Mouse (Mus musculus): ENCODE measurements around the gene Camta2.

Gene Camta2

DNA sequence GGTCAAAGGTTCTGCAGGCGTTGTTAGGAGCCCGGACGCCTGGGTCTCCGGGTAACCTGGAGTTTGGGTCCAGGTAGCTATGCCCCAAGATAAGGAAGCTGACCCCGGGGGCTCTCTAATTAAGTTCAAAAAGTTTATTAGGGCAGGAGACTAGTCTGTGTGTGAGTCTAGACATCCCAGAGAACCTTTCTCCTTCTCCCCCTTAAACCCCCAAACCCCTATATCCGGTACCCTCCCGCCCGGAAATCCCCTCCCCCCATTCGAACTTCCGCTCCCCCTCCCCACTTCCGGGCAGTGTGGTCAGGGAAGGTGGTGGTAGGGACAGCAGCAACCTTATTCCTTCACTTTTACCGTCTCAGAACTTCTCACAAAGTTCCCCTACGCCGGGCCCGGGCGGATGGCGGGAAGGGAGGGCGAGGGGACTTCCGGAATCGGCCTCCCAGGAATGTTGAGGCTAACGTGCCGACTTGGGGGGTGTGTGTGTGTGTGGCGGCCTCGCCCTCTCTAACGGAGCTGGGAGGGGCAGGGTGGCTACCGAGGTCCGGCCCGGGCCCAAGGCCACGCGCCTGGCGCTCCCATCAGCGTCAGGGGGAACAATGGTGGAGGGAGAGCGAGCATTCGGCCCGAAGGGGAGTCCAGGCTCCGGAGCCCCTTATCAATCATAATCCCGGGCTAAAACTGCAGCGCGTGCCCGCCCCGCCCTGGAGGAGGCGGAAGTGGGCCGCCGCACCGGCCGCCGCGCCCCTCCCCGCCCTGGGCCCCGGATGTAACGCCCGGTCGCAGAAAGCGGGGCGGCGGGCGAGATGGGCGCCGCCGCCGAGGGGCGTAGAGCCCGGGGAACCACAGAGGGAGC, 34.3 kb downstream of the Camta2 start:
- H3K9me3 ChIP-seq (ENCODE audit: low read length): peaks cover 50% of the 10 kb centered on the region
- H3K36me3 ChIP-seq (ENCODE audit: insufficient read depth, low read length): peaks cover 52% of the 10 kb centered on the region
- TF ChIP-seq NANOG (IDR thresholded peaks at IDR 0.05; ENCODE audit: borderline replicate concordance, low read length) (no peak), POU5F1 (IDR thresholded peaks at IDR 0.05; ENCODE audit: borderline replicate concordance, low read length) (no peak), CTCF (conservative IDR thresholded peaks at IDR 0.05; ENCODE audit: low read length) (no peak)
- peaks cover 5% of the 10 kb centered on the region; the same call in 1 of the 2 replicates for H3K27me3 ChIP-seq (ENCODE audit: insufficient read depth, low read length)
- H3K4me1 ChIP-seq (replicated peaks; ENCODE audit: low read depth, low read length): peaks cover 70% of the 10 kb centered on the region
- H3K4me3 ChIP-seq (replicated peaks; ENCODE audit: low read length): peak overlapping the region; percentile 99

DNA sequence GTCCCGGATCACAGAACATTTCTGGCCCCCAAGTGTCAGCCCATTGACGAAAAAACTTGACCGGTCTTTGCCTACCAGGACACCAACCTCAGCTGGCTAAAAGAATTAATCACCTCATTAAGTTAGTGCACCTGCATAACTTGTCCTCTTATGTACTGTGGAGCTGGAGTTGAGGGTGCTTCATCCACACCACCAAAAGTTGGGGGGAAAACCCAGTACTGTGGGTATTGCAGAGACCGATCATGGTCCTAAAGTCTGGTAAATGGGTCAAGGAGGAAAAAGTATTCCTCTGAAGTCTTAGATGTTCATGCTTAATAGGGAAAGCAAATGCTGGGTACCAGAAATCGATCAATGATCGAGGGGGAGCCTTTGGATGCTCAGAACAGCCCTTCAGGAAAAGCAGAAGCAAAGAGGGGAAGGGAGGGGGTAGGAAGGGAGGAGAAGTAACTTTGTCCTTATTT, 35.0 kb downstream of the Camta2 start:
- Histone ChIP-seq H3K9me3 (ENCODE audit: low read length) (peaks cover 50% of the 10 kb centered on the region), H3K36me3 (ENCODE audit: insufficient read depth, low read length) (peaks cover 57% of the 10 kb centered on the region), H3K4me3 (replicated peaks; ENCODE audit: low read length) (peak overlapping the region; percentile 99), H3K27me3 (ENCODE audit: insufficient read depth, low read length) (peaks cover 3% of the 10 kb centered on the region; the same call in 1 of the 2 replicates), H3K4me1 (replicated peaks; ENCODE audit: low read depth, low read length) (peaks cover 70% of the 10 kb centered on the region)
- no peak for TF ChIP-seq CTCF (conservative IDR thresholded peaks at IDR 0.05; ENCODE audit: low read length)
- no peak for TF ChIP-seq POU5F1 (IDR thresholded peaks at IDR 0.05; ENCODE audit: borderline replicate concordance, low read length)
- TF ChIP-seq NANOG (IDR thresholded peaks at IDR 0.05; ENCODE audit: borderline replicate concordance, low read length): no peak

DNA sequence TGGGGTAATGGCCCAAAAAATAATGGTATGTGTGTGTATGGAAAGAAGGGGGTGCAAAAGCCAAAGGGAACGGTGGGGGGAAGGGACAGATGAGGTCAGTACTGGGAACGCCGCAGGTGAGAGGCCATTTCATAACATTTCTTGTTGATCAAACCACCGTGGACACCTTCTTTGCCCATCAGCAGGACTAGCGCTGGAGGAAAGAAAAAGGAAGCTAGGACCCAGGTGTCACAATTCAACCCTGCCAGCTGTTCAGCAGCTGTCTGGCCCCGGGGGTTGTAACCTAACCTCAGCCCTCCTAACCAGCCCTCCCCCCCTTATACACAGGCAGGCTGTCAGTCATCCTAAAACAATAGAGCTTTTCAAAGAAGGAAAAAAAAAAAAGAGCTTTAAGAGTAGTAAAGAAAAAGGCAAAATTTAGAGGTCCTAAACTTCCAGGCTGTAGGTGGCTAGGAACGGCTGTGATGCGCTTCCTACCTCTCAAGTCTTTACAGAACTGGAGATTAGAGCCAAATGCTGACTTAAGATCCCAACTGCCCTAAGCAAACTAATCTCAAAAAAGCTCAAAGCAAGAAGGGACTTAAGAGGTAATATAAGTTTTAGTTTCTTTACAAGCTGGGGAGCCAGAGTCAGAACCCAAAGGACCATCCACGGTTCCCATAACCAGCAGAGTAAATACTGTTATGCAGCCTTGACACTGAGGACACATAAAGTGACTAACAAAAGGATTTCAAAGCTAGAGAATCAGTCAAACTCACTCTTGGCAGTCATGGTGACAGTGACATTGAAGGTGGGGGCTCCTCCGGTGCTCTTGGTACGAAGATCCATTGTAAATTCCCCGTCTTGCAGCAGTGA, 35.6 kb downstream of the Camta2 start:
- peaks cover 66% of the 10 kb centered on the region for H3K4me1 ChIP-seq (replicated peaks; ENCODE audit: low read depth, low read length)
- TF ChIP-seq CTCF (conservative IDR thresholded peaks at IDR 0.05; ENCODE audit: low read length): no peak
- TF ChIP-seq POU5F1 (IDR thresholded peaks at IDR 0.05; ENCODE audit: borderline replicate concordance, low read length): no peak
- TF ChIP-seq NANOG (IDR thresholded peaks at IDR 0.05; ENCODE audit: borderline replicate concordance, low read length): no peak
- H3K9me3 ChIP-seq (ENCODE audit: low read length): peaks cover 50% of the 10 kb centered on the region
- no peaks in the 10 kb centered on the region; the same call in 1 of the 2 replicates for H3K27me3 ChIP-seq (ENCODE audit: insufficient read depth, low read length)
- H3K36me3 ChIP-seq (ENCODE audit: insufficient read depth, low read length): peaks cover 57% of the 10 kb centered on the region
- peak overlapping the region; percentile 99 for H3K4me3 ChIP-seq (replicated peaks; ENCODE audit: low read length)

GRCm38 (mm10) chr11:70651391-70651790, 36.5 kb downstream of the Camta2 start:
- H3K9me3 ChIP-seq (ENCODE audit: low read length): peaks cover 50% of the 10 kb centered on the region
- TF ChIP-seq CTCF (conservative IDR thresholded peaks at IDR 0.05; ENCODE audit: low read length) (no peak), POU5F1 (IDR thresholded peaks at IDR 0.05; ENCODE audit: borderline replicate concordance, low read length) (no peak), NANOG (IDR thresholded peaks at IDR 0.05; ENCODE audit: borderline replicate concordance, low read length) (no peak)
- peak overlapping the region; percentile 30 for H3K4me3 ChIP-seq (replicated peaks; ENCODE audit: low read length)
- no peaks in the 10 kb centered on the region; the same call in 1 of the 2 replicates for H3K27me3 ChIP-seq (ENCODE audit: insufficient read depth, low read length)
- peaks cover 57% of the 10 kb centered on the region for H3K36me3 ChIP-seq (ENCODE audit: insufficient read depth, low read length)
- peaks cover 58% of the 10 kb centered on the region for H3K4me1 ChIP-seq (replicated peaks; ENCODE audit: low read depth, low read length)

GRCm38 (mm10) chr11:70650322-70651175, 37.4 kb downstream of the Camta2 start:
- TF ChIP-seq POU5F1 (IDR thresholded peaks at IDR 0.05; ENCODE audit: borderline replicate concordance, low read length) (no peak), NANOG (IDR thresholded peaks at IDR 0.05; ENCODE audit: borderline replicate concordance, low read length) (no peak), CTCF (conservative IDR thresholded peaks at IDR 0.05; ENCODE audit: low read length) (no peak)
- Histone ChIP-seq H3K36me3 (ENCODE audit: insufficient read depth, low read length) (peaks cover 62% of the 10 kb centered on the region), H3K27me3 (ENCODE audit: insufficient read depth, low read length) (no peaks in the 10 kb centered on the region), H3K4me3 (replicated peaks; ENCODE audit: low read length) (peak overlapping the region; percentile 30), H3K9me3 (ENCODE audit: low read length) (peaks cover 50% of the 10 kb centered on the region), H3K4me1 (replicated peaks; ENCODE audit: low read depth, low read length) (peaks cover 63% of the 10 kb centered on the region)

GRCm38 (mm10) chr11:70649185-70649734, 38.6 kb downstream of the Camta2 start:
- peak overlapping the region; percentile 98; the same call in 1 of the 2 replicates for H3K4me3 ChIP-seq (replicated peaks; ENCODE audit: low read length)
- H3K9me3 ChIP-seq (ENCODE audit: low read length): peaks cover 50% of the 10 kb centered on the region
- H3K4me1 ChIP-seq (replicated peaks; ENCODE audit: low read depth, low read length): peaks cover 71% of the 10 kb centered on the region
- H3K27me3 ChIP-seq (ENCODE audit: insufficient read depth, low read length): no peaks in the 10 kb centered on the region
- H3K36me3 ChIP-seq (ENCODE audit: insufficient read depth, low read length): peaks cover 75% of the 10 kb centered on the region
- TF ChIP-seq CTCF (conservative IDR thresholded peaks at IDR 0.05; ENCODE audit: low read length): no peak
- TF ChIP-seq POU5F1 (IDR thresholded peaks at IDR 0.05; ENCODE audit: borderline replicate concordance, low read length): no peak
- TF ChIP-seq NANOG (IDR thresholded peaks at IDR 0.05; ENCODE audit: borderline replicate concordance, low read length): no peak

DNA sequence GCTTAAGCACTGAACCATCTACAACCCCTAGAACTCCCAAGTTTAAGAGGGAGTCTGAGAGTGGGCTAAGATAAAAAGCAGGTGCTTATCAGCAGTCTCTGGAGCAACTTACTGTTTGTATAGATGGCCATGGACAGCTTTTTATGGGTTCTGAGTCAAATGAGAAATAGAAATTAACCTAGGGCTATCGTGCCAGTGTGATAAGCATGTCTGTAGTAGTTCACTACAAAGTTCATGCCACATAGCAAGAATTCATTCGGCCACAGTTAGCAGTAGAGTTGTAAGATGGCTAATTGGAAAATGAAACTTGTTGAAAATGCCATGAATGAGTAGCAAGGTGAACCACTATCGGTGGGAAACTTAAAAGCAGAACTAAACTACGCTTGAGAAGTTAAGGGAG, 39.4 kb downstream of the Camta2 start:
- TF ChIP-seq CTCF (conservative IDR thresholded peaks at IDR 0.05; ENCODE audit: low read length) (no peak), NANOG (IDR thresholded peaks at IDR 0.05; ENCODE audit: borderline replicate concordance, low read length) (no peak), POU5F1 (IDR thresholded peaks at IDR 0.05; ENCODE audit: borderline replicate concordance, low read length) (no peak)

More for the DNA sequence above, 39.4 kb downstream of the Camta2 start:
- peaks cover 71% of the 10 kb centered on the region for H3K4me1 ChIP-seq (replicated peaks; ENCODE audit: low read depth, low read length)
- peaks cover 80% of the 10 kb centered on the region for H3K36me3 ChIP-seq (ENCODE audit: insufficient read depth, low read length)
- no peaks in the 10 kb centered on the region for H3K27me3 ChIP-seq (ENCODE audit: insufficient read depth, low read length)
- peak overlapping the region; percentile 98 for H3K4me3 ChIP-seq (replicated peaks; ENCODE audit: low read length)
- peaks cover 47% of the 10 kb centered on the region for H3K9me3 ChIP-seq (ENCODE audit: low read length)

All from E14TG2a.4 (cell line).